Mouse (Mus musculus): ENCODE data around the gene Methig1. TPM values are rescaled to one million over a fixed set of nuclear protein-coding genes. Genes with fewer than 3 reads are reported as not detected.

Methig1 gene
- polyA plus RNA-seq, 1 experiment from 2014 or later = 0.24 TPM

GRCm38 (mm10) chr15:100385705-100386104 lies 32.8 kb downstream of the Methig1 start:
- no peak for ATAC-seq (ENCODE audit: insufficient read depth, low FRiP score, low read depth)
- Histone ChIP-seq H3K27me3 (replicated peaks) (no peaks in the 10 kb centered on the region), H3K9ac (no peak overlapping the region), H3K4me2 (no peak overlapping the region), H3K4me1 (no peaks in the 10 kb centered on the region), H3K9me3 (no peaks in the 10 kb centered on the region), H3K4me3 (replicated peaks) (no peak overlapping the region), H3K27ac (no peak overlapping the region), H3K36me3 (no peaks in the 10 kb centered on the region)
- WGBS = 90% methylated on average over 9 of the region's 9 CpGs

DNA sequence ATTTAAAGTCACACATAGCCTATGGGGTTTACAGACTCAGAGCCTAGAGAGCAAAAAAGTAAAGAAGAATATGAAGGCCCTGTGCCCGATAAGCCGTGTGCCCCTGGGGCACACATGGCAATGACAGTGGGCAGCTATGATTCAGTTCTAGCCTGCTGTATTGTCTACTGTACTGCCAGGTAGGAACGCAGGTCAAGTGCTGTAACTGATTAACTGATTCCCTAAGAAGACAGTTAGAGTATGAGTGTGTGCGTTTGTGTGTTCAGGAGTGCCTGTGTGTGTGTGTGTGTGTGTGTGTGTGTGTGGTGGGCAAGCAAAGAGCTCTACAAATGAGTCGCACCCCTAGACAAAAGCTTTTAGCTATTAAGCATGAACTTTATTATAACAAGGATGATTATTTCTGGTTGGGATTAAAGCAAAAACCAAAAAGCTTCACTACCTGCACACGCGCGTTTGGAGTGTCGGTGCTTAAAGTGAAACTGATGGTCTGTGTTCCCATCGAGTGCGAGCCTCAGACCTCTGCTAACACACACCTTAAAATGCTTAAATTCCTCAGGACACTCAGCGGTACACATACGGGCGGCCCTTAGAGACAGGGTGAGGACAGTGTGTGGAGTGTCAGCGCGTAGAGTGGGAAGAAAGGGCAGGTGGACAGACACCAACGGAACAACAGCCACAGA lies 34.7 kb downstream of the Methig1 start:
- WGBS = 86% methylated on average over 17 of the region's 17 CpGs
- Histone ChIP-seq H3K27me3 (replicated peaks) (no peaks in the 10 kb centered on the region), H3K9me3 (no peaks in the 10 kb centered on the region), H3K36me3 (no peaks in the 10 kb centered on the region), H3K9ac (no peak overlapping the region), H3K4me1 (no peaks in the 10 kb centered on the region), H3K27ac (no peak overlapping the region), H3K4me2 (no peak overlapping the region), H3K4me3 (replicated peaks) (no peak overlapping the region)
- ATAC-seq (ENCODE audit: insufficient read depth, low FRiP score, low read depth) = no peak

- H3K9me3 ChIP-seq = no peaks in the 10 kb centered on the region
- no peak overlapping the region for H3K4me3 ChIP-seq (replicated peaks)
- WGBS = 84% methylated on average over 16 of the region's 16 CpGs
- H3K27ac ChIP-seq = no peak overlapping the region
- H3K4me1 ChIP-seq = no peaks in the 10 kb centered on the region
- H3K9ac ChIP-seq = no peak overlapping the region
- H3K36me3 ChIP-seq = no peaks in the 10 kb centered on the region
- H3K27me3 ChIP-seq (replicated peaks) = no peaks in the 10 kb centered on the region
- no peak overlapping the region for H3K4me2 ChIP-seq
- no peak for ATAC-seq (ENCODE audit: insufficient read depth, low FRiP score, low read depth)
Measured at GRCm38 (mm10) chr15:100388224-100388835, 35.4 kb downstream of the Methig1 start.

- H3K36me3 ChIP-seq = peaks cover 1% of the 10 kb centered on the region
- H3K4me2 ChIP-seq = no peak overlapping the region
- H3K4me3 ChIP-seq (replicated peaks) = no peak overlapping the region
- no peak overlapping the region for H3K27ac ChIP-seq
- no peaks in the 10 kb centered on the region for H3K9me3 ChIP-seq
- no peaks in the 10 kb centered on the region for H3K4me1 ChIP-seq
- ATAC-seq (ENCODE audit: insufficient read depth, low FRiP score, low read depth) = no peak
- 64% methylated on average over 9 of the region's 9 CpGs for WGBS
- H3K27me3 ChIP-seq (replicated peaks) = no peaks in the 10 kb centered on the region
- no peak overlapping the region for H3K9ac ChIP-seq
Measured at GRCm38 (mm10) chr15:100388886-100389285, 35.9 kb downstream of the Methig1 start.

DNA sequence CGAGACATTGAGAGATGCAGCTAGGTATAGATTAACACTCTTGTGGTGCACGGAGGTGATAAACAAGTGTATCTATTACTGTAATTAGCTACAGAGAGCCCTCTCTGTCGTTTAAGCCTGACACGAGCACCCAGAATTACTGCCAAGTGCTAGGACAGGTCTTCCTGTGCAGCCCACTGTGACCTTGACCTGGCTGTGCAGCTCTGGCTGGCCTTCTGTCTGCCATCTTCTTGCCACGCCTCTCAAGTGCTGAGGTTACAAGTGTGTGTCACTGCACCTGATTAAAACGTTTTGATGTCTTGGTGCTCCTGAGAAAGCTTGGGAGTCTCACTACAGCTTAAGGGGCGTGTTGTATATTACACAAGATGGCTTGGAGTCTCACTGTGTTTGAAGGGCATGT lies 38.1 kb downstream of the Methig1 start:
- no peak for ATAC-seq (ENCODE audit: insufficient read depth, low FRiP score, low read depth)
- Histone ChIP-seq H3K27ac (no peak overlapping the region), H3K4me3 (replicated peaks) (no peak overlapping the region), H3K9me3 (no peaks in the 10 kb centered on the region), H3K27me3 (replicated peaks) (no peaks in the 10 kb centered on the region), H3K9ac (no peak overlapping the region), H3K4me2 (no peak overlapping the region), H3K36me3 (peaks cover 10% of the 10 kb centered on the region), H3K4me1 (no peaks in the 10 kb centered on the region)
- WGBS = 63% methylated on average over 7 of the region's 7 CpGs

DNA sequence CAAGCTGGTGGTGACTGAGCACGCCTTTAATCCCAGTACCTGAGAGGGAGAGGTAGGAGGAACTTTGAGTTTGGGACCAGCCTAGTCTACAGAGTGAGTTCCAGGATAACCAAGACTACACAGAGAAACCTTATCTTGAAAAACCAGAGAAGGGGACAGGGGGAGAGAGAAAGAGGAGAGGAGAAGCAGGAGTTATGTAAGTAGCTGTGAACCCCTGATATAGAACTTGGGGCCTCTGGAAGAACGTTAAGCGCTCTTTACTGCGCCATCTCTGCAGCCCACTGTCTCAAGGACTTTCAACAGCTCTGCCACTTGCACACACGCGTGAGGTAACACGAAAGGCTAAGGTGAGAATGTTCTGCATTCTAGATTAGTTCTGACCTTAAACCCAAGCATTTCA lies 38.6 kb downstream of the Methig1 start:
- H3K9me3 ChIP-seq = no peaks in the 10 kb centered on the region
- H3K27me3 ChIP-seq (replicated peaks) = no peaks in the 10 kb centered on the region
- H3K4me3 ChIP-seq (replicated peaks) = no peak overlapping the region
- H3K27ac ChIP-seq = no peak overlapping the region
- peaks cover 15% of the 10 kb centered on the region for H3K36me3 ChIP-seq
- no peaks in the 10 kb centered on the region for H3K4me1 ChIP-seq
- no peak overlapping the region for H3K4me2 ChIP-seq
- ATAC-seq (ENCODE audit: insufficient read depth, low FRiP score, low read depth) = peak; percentile 75; the same call in 1 of the 2 replicates
- WGBS = 89% methylated on average over 7 of the region's 7 CpGs
- no peak overlapping the region for H3K9ac ChIP-seq

DNA sequence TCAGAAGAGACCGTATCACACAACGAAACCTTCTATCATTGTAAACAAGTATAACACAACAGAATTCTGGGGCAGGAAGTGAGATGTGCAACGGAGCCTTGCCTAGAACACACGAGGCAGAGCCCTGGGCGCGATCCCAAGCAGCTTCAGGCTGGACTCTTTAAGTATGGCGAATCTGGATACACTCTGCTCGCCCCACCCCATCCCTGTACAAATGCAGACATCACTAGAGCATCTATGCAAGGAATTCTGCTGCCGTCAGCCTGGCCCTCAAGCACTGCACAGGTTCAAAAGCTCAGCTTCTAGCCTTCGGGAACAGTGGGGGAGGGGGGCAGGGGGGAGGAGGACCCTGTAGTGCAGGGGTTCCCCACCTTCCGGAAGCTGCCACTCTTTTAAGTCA lies 40.1 kb downstream of the Methig1 start:
- H3K4me1 ChIP-seq = no peaks in the 10 kb centered on the region

DNA sequence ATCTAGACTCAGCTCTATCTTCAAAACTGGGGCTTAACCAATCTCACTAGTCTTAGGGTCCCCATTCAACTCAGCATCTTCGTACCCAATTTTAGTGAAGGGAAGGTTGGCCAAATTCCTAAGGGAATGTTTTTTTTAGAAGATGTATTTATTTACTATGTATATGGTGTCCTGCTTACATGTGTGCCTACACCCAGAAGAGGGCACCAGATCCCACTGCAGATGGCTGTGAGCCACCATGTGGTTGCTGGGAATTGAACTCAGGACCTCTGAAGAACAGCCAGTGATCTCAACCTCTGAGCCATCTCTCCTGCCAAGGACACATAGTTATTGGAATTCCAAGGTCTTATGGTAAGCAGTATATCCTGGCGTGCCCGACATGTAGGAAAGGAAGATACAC lies 42.6 kb downstream of the Methig1 start:
- Histone ChIP-seq H3K9me3 (no peaks in the 10 kb centered on the region), H3K4me2 (no peak overlapping the region), H3K4me1 (no peaks in the 10 kb centered on the region), H3K27ac (no peak overlapping the region), H3K36me3 (peaks cover 50% of the 10 kb centered on the region), H3K9ac (no peak overlapping the region), H3K4me3 (replicated peaks) (no peak overlapping the region), H3K27me3 (replicated peaks) (no peaks in the 10 kb centered on the region)
- 97% methylated on average over 3 of the region's 3 CpGs for WGBS
- no peak for ATAC-seq (ENCODE audit: insufficient read depth, low FRiP score, low read depth)

More for the DNA sequence above, 40.1 kb downstream of the Methig1 start:
- WGBS = 79% methylated on average over 11 of the region's 11 CpGs
- Histone ChIP-seq H3K4me2 (no peak overlapping the region), H3K4me3 (replicated peaks) (no peak overlapping the region), H3K27me3 (replicated peaks) (no peaks in the 10 kb centered on the region), H3K9ac (no peak overlapping the region), H3K9me3 (no peaks in the 10 kb centered on the region), H3K27ac (no peak overlapping the region), H3K36me3 (peaks cover 27% of the 10 kb centered on the region)
- no peak for ATAC-seq (ENCODE audit: insufficient read depth, low FRiP score, low read depth)

DNA sequence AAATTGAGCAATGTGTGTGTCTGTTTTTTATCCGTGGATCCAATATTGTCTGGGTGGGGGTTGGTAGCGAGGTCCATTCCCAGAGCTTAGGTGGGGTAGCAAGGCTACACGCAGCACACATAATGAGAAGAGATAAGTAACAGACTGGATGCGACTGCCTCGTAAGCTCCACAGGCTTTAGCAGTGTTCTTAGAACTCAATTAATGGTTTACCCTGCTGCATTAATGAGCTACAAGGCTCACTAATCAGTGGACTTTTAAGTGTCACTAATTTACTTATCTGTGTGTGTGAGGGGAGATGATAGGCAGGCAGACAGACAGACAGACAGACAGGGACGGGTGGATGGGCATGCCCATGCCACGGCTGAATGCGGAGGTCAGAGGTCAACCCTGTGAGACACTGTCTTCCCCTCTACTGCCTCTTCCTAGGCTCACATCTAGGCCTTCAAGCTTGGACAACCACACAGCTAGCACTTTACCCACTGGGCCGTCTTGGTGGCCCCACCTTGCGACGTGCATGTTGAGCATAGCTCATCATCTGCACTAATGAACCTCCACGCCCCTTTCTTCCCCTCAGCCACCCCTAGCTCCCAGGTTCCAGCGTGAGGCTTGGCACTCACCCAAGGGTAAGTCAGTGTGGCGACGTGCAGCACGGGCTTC lies 47.8 kb downstream of the Methig1 start:
- no peaks in the 10 kb centered on the region for H3K27me3 ChIP-seq (replicated peaks)
- H3K4me2 ChIP-seq = no peak overlapping the region
- peaks cover 53% of the 10 kb centered on the region for H3K36me3 ChIP-seq
- no peak for ATAC-seq (ENCODE audit: insufficient read depth, low FRiP score, low read depth)
- H3K4me1 ChIP-seq = no peaks in the 10 kb centered on the region
- no peak overlapping the region for H3K27ac ChIP-seq
- no peaks in the 10 kb centered on the region for H3K9me3 ChIP-seq
- no peak overlapping the region for H3K9ac ChIP-seq
- 89% methylated on average over 16 of the region's 16 CpGs for WGBS
- no peak overlapping the region for H3K4me3 ChIP-seq (replicated peaks)

GRCm38 (mm10) chr15:100401811-100402210 lies 48.9 kb downstream of the Methig1 start:
- Histone ChIP-seq H3K9me3 (no peaks in the 10 kb centered on the region), H3K9ac (no peak overlapping the region), H3K27me3 (replicated peaks) (no peaks in the 10 kb centered on the region), H3K36me3 (peaks cover 46% of the 10 kb centered on the region), H3K4me3 (replicated peaks) (no peak overlapping the region), H3K4me2 (no peak overlapping the region), H3K27ac (no peak overlapping the region), H3K4me1 (no peaks in the 10 kb centered on the region)
- ATAC-seq (ENCODE audit: insufficient read depth, low FRiP score, low read depth) = no peak
- WGBS = 93% methylated on average over 4 of the region's 4 CpGs

- 80% methylated on average over 14 of the region's 14 CpGs for WGBS
- H3K4me2 ChIP-seq = no peak overlapping the region; the same call in 1 of the 2 replicates
Measured at GRCm38 (mm10) chr15:100402347-100402746, 49.4 kb downstream of the Methig1 start.

DNA sequence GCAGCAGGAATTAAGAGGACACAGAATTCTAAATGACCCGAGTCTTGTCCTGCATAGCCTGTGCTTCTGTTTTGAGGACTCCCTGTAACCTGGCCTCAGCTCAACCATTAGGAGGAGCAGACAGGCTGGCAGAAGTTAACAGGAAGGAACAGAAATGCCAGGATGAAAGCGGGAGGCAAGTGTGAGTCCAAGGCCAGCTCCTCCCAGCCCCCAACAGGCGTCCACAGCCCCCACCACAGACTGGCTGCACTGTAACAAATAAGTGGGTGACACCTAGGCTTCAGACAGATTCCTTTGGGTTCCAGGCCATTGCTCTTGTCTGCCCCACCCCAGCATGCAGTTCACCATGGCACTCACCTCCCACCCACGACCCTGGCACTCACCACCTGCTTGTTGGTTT lies 49.8 kb downstream of the Methig1 start:
- H3K4me1 ChIP-seq = no peaks in the 10 kb centered on the region
- H3K27ac ChIP-seq = no peak overlapping the region
- no peaks in the 10 kb centered on the region for H3K27me3 ChIP-seq (replicated peaks)
- no peaks in the 10 kb centered on the region for H3K9me3 ChIP-seq
- peaks cover 37% of the 10 kb centered on the region for H3K36me3 ChIP-seq
- no peak overlapping the region for H3K9ac ChIP-seq
- 80% methylated on average over 4 of the region's 4 CpGs for WGBS
- no peak for ATAC-seq (ENCODE audit: insufficient read depth, low FRiP score, low read depth)
- no peak overlapping the region for H3K4me2 ChIP-seq
- no peak overlapping the region for H3K4me3 ChIP-seq (replicated peaks)

More at GRCm38 (mm10) chr15:100402347-100402746, 49.4 kb downstream of the Methig1 start:
- no peak overlapping the region for H3K4me3 ChIP-seq (replicated peaks)
- no peaks in the 10 kb centered on the region for H3K4me1 ChIP-seq
- H3K36me3 ChIP-seq = peaks cover 42% of the 10 kb centered on the region
- no peak overlapping the region for H3K9ac ChIP-seq
- no peaks in the 10 kb centered on the region for H3K9me3 ChIP-seq
- ATAC-seq (ENCODE audit: insufficient read depth, low FRiP score, low read depth) = no peak
- H3K27ac ChIP-seq = no peak overlapping the region
- H3K27me3 ChIP-seq (replicated peaks) = no peaks in the 10 kb centered on the region
